ENCODE assay signal across 8 mouse cellular contexts in genomic region chr17:24534160-24534718, GRCm38 (mm10). TPM values are rescaled to one million over a fixed set of nuclear protein-coding genes. Genes with fewer than 3 reads are reported as not detected.
A peak's percentile ranks its signal among the peaks of the same experiment; 100 is the strongest.
DNase-seq lines count a peak whose midpoint lies in the region; ATAC-seq and TF ChIP-seq lines count a peak whose summit lies in the region.

Gene Rab26, minus strand, starts transcription at chr17:24534210.

- WGBS in kidney, embryonic 14.5 days: 91% methylated on average over 8 of the region's 8 CpGs
- whole genome bisulfite sequencing in embryonic facial prominence, embryonic 10.5 days: 91% methylated on average over 8 of the region's 8 CpGs
- 86% methylated on average over 8 of the region's 8 CpGs for WGBS in hindbrain, postnatal 0 days

- H3K4me2 ChIP-seq in kidney, embryonic 14.5 days (replicated peaks; ENCODE audit: low read depth, low read length): peak within 1 kb of the TSS; percentile 47
- H3K4me2 ChIP-seq in hindbrain, postnatal 0 days (ENCODE audit: low read depth, low read length): peak within 1 kb of the TSS; percentile 74

- no peak for TF ChIP-seq CTCF in hindbrain, postnatal 0 days (IDR thresholded peaks at IDR 0.05; ENCODE audit: low read depth)

- no peak within 1 kb of the TSS for H3K27ac ChIP-seq in kidney, embryonic 14.5 days (ENCODE audit: low read depth, low read length)
- peak within 1 kb of the TSS; percentile 73 for H3K27ac ChIP-seq in embryonic facial prominence, embryonic 10.5 days (replicated peaks)
- H3K27ac ChIP-seq in hindbrain, postnatal 0 days: peak within 1 kb of the TSS; percentile 69; the same call in 1 of the 2 replicates

- H3K36me3 ChIP-seq in kidney, embryonic 14.5 days (ENCODE audit: control insufficient read depth, insufficient read depth, low read length): peaks cover 20% of the 10 kb centered on the region
- peaks cover 20% of the 10 kb centered on the region for H3K36me3 ChIP-seq in embryonic facial prominence, embryonic 10.5 days (replicated peaks)
- no peaks in the 10 kb centered on the region for H3K36me3 ChIP-seq in hindbrain, postnatal 0 days (ENCODE audit: insufficient read depth, low read length)

- no peak for ATAC-seq in kidney, embryonic 14.5 days (ENCODE audit: low FRiP score, low TSS enrichment)
- ATAC-seq in hindbrain, postnatal 0 days: no peak
- ATAC-seq in megakaryocyte progenitor cell, adult 5-6 weeks (replicated peaks; ENCODE audit: poor library complexity): peak; percentile 9; the same call in 1 of the 2 replicates

- H3K9me3 ChIP-seq in kidney, embryonic 14.5 days (ENCODE audit: control insufficient read depth, low read length): no peaks in the 10 kb centered on the region
- H3K9me3 ChIP-seq in embryonic facial prominence, embryonic 10.5 days: no peaks in the 10 kb centered on the region
- H3K9me3 ChIP-seq in hindbrain, postnatal 0 days (ENCODE audit: low read length): no peaks in the 10 kb centered on the region

- H3K9ac ChIP-seq in kidney, embryonic 14.5 days (ENCODE audit: low read depth, low read length): peak within 1 kb of the TSS; percentile 57
- H3K9ac ChIP-seq in hindbrain, postnatal 0 days (replicated peaks; ENCODE audit: low read length): peak within 1 kb of the TSS; percentile 62

- no peak for DNase-seq in kidney, adult 11 months
- no peak for DNase-seq in embryonic facial prominence, embryonic 10.5 days (ENCODE audit: low spot score)
- no peak for DNase-seq in hindbrain, postnatal 0 days (ENCODE audit: low spot score)
- DNase-seq in urinary bladder, postnatal 10 days (ENCODE audit: low spot score): no peak
- DNase-seq in cerebellum, adult 9-11 months: no peak
- DNase-seq in ovary, postnatal 36 days (ENCODE audit: low spot score): no peak

- H3K4me1 ChIP-seq in kidney, embryonic 14.5 days (ENCODE audit: control insufficient read depth, insufficient read depth, low read length): peaks cover 24% of the 10 kb centered on the region
- H3K4me1 ChIP-seq in embryonic facial prominence, embryonic 10.5 days: peaks cover 56% of the 10 kb centered on the region
- H3K4me1 ChIP-seq in hindbrain, postnatal 0 days (ENCODE audit: insufficient read depth, low read length): peaks cover 32% of the 10 kb centered on the region

- peak within 1 kb of the TSS; percentile 29 for H3K4me3 ChIP-seq in kidney, embryonic 14.5 days (ENCODE audit: low read length)
- H3K4me3 ChIP-seq in embryonic facial prominence, embryonic 10.5 days: peak within 1 kb of the TSS; percentile 61
- H3K4me3 ChIP-seq in hindbrain, postnatal 0 days (ENCODE audit: low read length): peak within 1 kb of the TSS; percentile 41

- no peaks in the 10 kb centered on the region for H3K27me3 ChIP-seq in kidney, embryonic 14.5 days (ENCODE audit: control insufficient read depth, insufficient read depth, low read length)
- no peaks in the 10 kb centered on the region for H3K27me3 ChIP-seq in embryonic facial prominence, embryonic 10.5 days (replicated peaks; ENCODE audit: low read depth, poor library complexity, severe bottlenecking)
- no peaks in the 10 kb centered on the region for H3K27me3 ChIP-seq in hindbrain, postnatal 0 days (ENCODE audit: insufficient read depth, low read length)

RNA-seq across cellular contexts. Expression of gene Rab26, which starts in this region (rescaled TPM):
- 2.7 and 2.8 TPM in 2 replicates for polyA plus RNA-seq in kidney, embryonic 14.5 days (2014; fragmentation: Nextera tagmentation; extraction: Ambion mirVana)
- polyA plus RNA-seq in embryonic facial prominence, embryonic 10.5 days (2016; fragmentation: Nextera tagmentation; extraction: Ambion mirVana): 2.6 TPM in 2 replicates
- 2.7 and 4.0 TPM in 2 replicates for total RNA-seq in hindbrain, postnatal 0 days (2014; rRNA removed)
- 10.6 and 14.7 TPM in 2 replicates for polyA plus RNA-seq in hindbrain, postnatal 0 days (2015; fragmentation: Nextera tagmentation; extraction: Ambion mirVana)
- 0.12 and 0.17 TPM in 2 replicates for total RNA-seq in megakaryocyte progenitor cell, adult 5-6 weeks (2015)
- 0.14 and 0.71 TPM in 2 replicates for total RNA-seq in megakaryocyte progenitor cell, adult 5-6 weeks (2017)

Comparison
In these comparisons a context has a peak if more than half of its experiments do, and no peak if none do; other contexts are left out.
1. Peak in ATAC-seq in megakaryocyte progenitor cell, adult 5-6 weeks; RNA of the gene not detected or under 1 TPM.